Mouse (Mus musculus): ENCODE measurements around the gene Thoc7. TPM values are rescaled to one million over a fixed set of nuclear protein-coding genes. Genes with fewer than 3 reads are reported as not detected.

Thoc7 gene
- polyA plus RNA-seq, 1 experiment from 2014 or later, result 138 TPM

DNA sequence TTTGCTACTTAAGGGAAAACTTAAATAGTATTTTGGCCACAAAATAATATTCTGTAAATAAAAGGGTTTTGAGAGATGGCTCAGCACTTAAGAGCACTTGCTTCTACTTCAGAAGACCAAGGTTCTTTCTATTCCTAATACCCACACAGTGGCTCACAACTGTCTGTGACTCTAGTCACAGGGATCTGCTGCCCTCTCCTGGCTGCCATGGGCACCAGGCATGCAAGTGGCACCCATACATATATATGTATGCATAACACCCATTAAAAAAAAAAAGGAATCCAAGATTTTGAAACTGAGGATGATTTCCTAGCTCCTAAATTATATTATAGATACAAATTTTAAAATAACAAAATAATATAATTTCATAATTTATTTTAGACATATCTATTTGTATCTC is 11.3 kb downstream of the Thoc7 start:
- Histone ChIP-seq H3K27me3 (ENCODE audit: control insufficient read depth, insufficient read depth, low read length) (no peaks in the 10 kb centered on the region), H3K9ac (ENCODE audit: low read length) (no peak overlapping the region), H3K4me3 (replicated peaks; ENCODE audit: low read length) (no peak overlapping the region), H3K36me3 (ENCODE audit: control insufficient read depth, insufficient read depth, low read length) (peaks cover 24% of the 10 kb centered on the region), H3K4me1 (ENCODE audit: control insufficient read depth, insufficient read depth, low read length) (no peaks in the 10 kb centered on the region), H3K4me2 (ENCODE audit: low read depth, low read length) (no peak overlapping the region), H3K27ac (ENCODE audit: low read length) (no peak overlapping the region), H3K9me3 (replicated peaks; ENCODE audit: control insufficient read depth, low read length) (no peaks in the 10 kb centered on the region)
- ATAC-seq (ENCODE audit: insufficient read depth, low FRiP score), result no peak

DNA sequence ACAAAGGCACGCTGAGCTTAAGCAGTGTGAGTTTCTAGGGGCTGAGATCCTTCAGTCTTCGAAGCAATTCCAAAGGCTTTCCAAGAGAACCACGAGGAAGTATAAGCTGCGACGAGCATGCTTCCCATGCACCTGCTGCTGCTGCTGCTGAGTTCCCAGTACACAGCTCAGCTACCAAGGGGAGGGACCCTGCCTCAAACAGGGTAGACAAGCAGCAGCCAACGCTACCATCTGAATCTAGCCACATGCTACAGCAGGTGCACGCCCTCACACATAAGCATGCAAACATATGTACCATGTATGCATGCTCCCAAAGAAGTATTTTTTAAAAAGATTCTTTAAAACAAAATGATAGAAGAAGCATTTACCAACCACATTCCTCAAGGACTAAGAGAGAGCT is 13.3 kb downstream of the Thoc7 start:
- no peaks in the 10 kb centered on the region for H3K9me3 ChIP-seq (replicated peaks; ENCODE audit: control insufficient read depth, low read length)
- no peak overlapping the region for H3K9ac ChIP-seq (ENCODE audit: low read length)
- ATAC-seq (ENCODE audit: insufficient read depth, low FRiP score), result no peak
- no peak overlapping the region for H3K4me2 ChIP-seq (ENCODE audit: low read depth, low read length)
- no peak overlapping the region for H3K4me3 ChIP-seq (replicated peaks; ENCODE audit: low read length)
- H3K4me1 ChIP-seq (ENCODE audit: control insufficient read depth, insufficient read depth, low read length), result no peaks in the 10 kb centered on the region
- peaks cover 24% of the 10 kb centered on the region for H3K36me3 ChIP-seq (ENCODE audit: control insufficient read depth, insufficient read depth, low read length)
- 91% methylated on average over 7 of the region's 7 CpGs for WGBS
- H3K27me3 ChIP-seq (ENCODE audit: control insufficient read depth, insufficient read depth, low read length), result no peaks in the 10 kb centered on the region
- no peak overlapping the region for H3K27ac ChIP-seq (ENCODE audit: low read length)

- Histone ChIP-seq H3K4me2 (ENCODE audit: low read depth, low read length) (no peak overlapping the region), H3K27ac (ENCODE audit: low read length) (no peak overlapping the region), H3K4me1 (ENCODE audit: control insufficient read depth, insufficient read depth, low read length) (no peaks in the 10 kb centered on the region), H3K27me3 (ENCODE audit: control insufficient read depth, insufficient read depth, low read length) (no peaks in the 10 kb centered on the region), H3K36me3 (ENCODE audit: control insufficient read depth, insufficient read depth, low read length) (peaks cover 17% of the 10 kb centered on the region), H3K9ac (ENCODE audit: low read length) (no peak overlapping the region), H3K4me3 (replicated peaks; ENCODE audit: low read length) (no peak overlapping the region), H3K9me3 (replicated peaks; ENCODE audit: control insufficient read depth, low read length) (no peaks in the 10 kb centered on the region)
- WGBS, result 89% methylated on average over 4 of the region's 4 CpGs
- no peak for ATAC-seq (ENCODE audit: insufficient read depth, low FRiP score)
Observed at GRCm38 (mm10) chr14:13944686-13945085, 17.0 kb downstream of the Thoc7 start.

- ATAC-seq (ENCODE audit: insufficient read depth, low FRiP score), result no peak
- Histone ChIP-seq H3K36me3 (ENCODE audit: control insufficient read depth, insufficient read depth, low read length) (no peaks in the 10 kb centered on the region), H3K27ac (ENCODE audit: low read length) (no peak overlapping the region), H3K4me3 (replicated peaks; ENCODE audit: low read length) (peak overlapping the region; percentile 43), H3K4me2 (ENCODE audit: low read depth, low read length) (peak overlapping the region; percentile 73), H3K9me3 (replicated peaks; ENCODE audit: control insufficient read depth, low read length) (no peaks in the 10 kb centered on the region), H3K27me3 (ENCODE audit: control insufficient read depth, insufficient read depth, low read length) (no peaks in the 10 kb centered on the region), H3K4me1 (ENCODE audit: control insufficient read depth, insufficient read depth, low read length) (peaks cover 6% of the 10 kb centered on the region), H3K9ac (ENCODE audit: low read length) (peak overlapping the region; percentile 66; the same call in 1 of the 2 replicates)
- WGBS, result 37% methylated on average over 5 of the region's 5 CpGs
Observed at GRCm38 (mm10) chr14:13934052-13934371, 27.6 kb downstream of the Thoc7 start.

- peak overlapping the region; percentile 73 for H3K4me2 ChIP-seq (ENCODE audit: low read depth, low read length)
- no peaks in the 10 kb centered on the region for H3K27me3 ChIP-seq (ENCODE audit: control insufficient read depth, insufficient read depth, low read length)
- no peak overlapping the region for H3K27ac ChIP-seq (ENCODE audit: low read length)
- 27% methylated on average over 31 of the region's 31 CpGs for WGBS
- no peaks in the 10 kb centered on the region for H3K9me3 ChIP-seq (replicated peaks; ENCODE audit: control insufficient read depth, low read length)
- H3K9ac ChIP-seq (ENCODE audit: low read length), result peak overlapping the region; percentile 66
- peaks cover 6% of the 10 kb centered on the region for H3K4me1 ChIP-seq (ENCODE audit: control insufficient read depth, insufficient read depth, low read length)
- H3K4me3 ChIP-seq (replicated peaks; ENCODE audit: low read length), result peak overlapping the region; percentile 43
- H3K36me3 ChIP-seq (ENCODE audit: control insufficient read depth, insufficient read depth, low read length), result no peaks in the 10 kb centered on the region
- peak; percentile 71 for ATAC-seq (ENCODE audit: insufficient read depth, low FRiP score)
Observed at GRCm38 (mm10) chr14:13933290-13934051, 28.2 kb downstream of the Thoc7 start.

- Histone ChIP-seq H3K4me2 (ENCODE audit: low read depth, low read length) (no peak overlapping the region), H3K9ac (ENCODE audit: low read length) (no peak overlapping the region), H3K36me3 (ENCODE audit: control insufficient read depth, insufficient read depth, low read length) (no peaks in the 10 kb centered on the region), H3K9me3 (replicated peaks; ENCODE audit: control insufficient read depth, low read length) (no peaks in the 10 kb centered on the region), H3K27me3 (ENCODE audit: control insufficient read depth, insufficient read depth, low read length) (no peaks in the 10 kb centered on the region), H3K27ac (ENCODE audit: low read length) (no peak overlapping the region), H3K4me3 (replicated peaks; ENCODE audit: low read length) (no peak overlapping the region), H3K4me1 (ENCODE audit: control insufficient read depth, insufficient read depth, low read length) (no peaks in the 10 kb centered on the region)
- WGBS, result 28% methylated on average over 3 of the region's 3 CpGs
- no peak for ATAC-seq (ENCODE audit: insufficient read depth, low FRiP score)
Observed at GRCm38 (mm10) chr14:13917630-13918029, 44.0 kb downstream of the Thoc7 start.

GRCm38 (mm10) chr14:13917208-13917607 is 44.4 kb downstream of the Thoc7 start:
- Histone ChIP-seq H3K4me2 (ENCODE audit: low read depth, low read length) (no peak overlapping the region), H3K9ac (ENCODE audit: low read length) (no peak overlapping the region), H3K27ac (ENCODE audit: low read length) (no peak overlapping the region), H3K4me3 (replicated peaks; ENCODE audit: low read length) (no peak overlapping the region), H3K4me1 (ENCODE audit: control insufficient read depth, insufficient read depth, low read length) (no peaks in the 10 kb centered on the region), H3K27me3 (ENCODE audit: control insufficient read depth, insufficient read depth, low read length) (no peaks in the 10 kb centered on the region), H3K9me3 (replicated peaks; ENCODE audit: control insufficient read depth, low read length) (no peaks in the 10 kb centered on the region), H3K36me3 (ENCODE audit: control insufficient read depth, insufficient read depth, low read length) (no peaks in the 10 kb centered on the region)
- no peak for ATAC-seq (ENCODE audit: insufficient read depth, low FRiP score)
- WGBS, result 85% methylated on average over 10 of the region's 10 CpGs

DNA sequence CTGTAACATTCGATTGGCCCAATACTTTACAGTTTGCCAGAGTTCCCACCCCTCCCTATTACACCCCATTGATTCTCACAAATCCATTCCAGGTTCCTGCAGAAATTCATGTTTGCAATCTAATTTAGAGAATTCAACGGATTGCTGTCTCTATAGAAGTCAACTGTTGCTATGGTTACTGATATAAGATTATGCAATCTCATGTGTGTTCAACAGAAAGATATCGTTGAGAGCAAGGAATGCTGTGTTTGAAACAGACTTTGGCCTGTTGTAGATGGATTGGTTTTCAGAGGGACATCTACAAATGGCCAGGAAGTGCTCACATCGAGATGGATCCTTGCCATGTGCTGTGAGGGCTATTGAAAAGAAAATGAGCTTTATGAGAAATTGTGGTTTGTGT is 46.4 kb downstream of the Thoc7 start:
- no peaks in the 10 kb centered on the region for H3K36me3 ChIP-seq (ENCODE audit: control insufficient read depth, insufficient read depth, low read length)
- no peak overlapping the region for H3K4me3 ChIP-seq (replicated peaks; ENCODE audit: low read length)
- H3K27ac ChIP-seq (ENCODE audit: low read length), result no peak overlapping the region
- no peaks in the 10 kb centered on the region for H3K4me1 ChIP-seq (ENCODE audit: control insufficient read depth, insufficient read depth, low read length)
- no peaks in the 10 kb centered on the region for H3K9me3 ChIP-seq (replicated peaks; ENCODE audit: control insufficient read depth, low read length)
- H3K27me3 ChIP-seq (ENCODE audit: control insufficient read depth, insufficient read depth, low read length), result no peaks in the 10 kb centered on the region
- no peak overlapping the region for H3K4me2 ChIP-seq (ENCODE audit: low read depth, low read length)
- 50% methylated on average over 4 of the region's 4 CpGs for WGBS
- ATAC-seq (ENCODE audit: insufficient read depth, low FRiP score), result no peak
- H3K9ac ChIP-seq (ENCODE audit: low read length), result no peak overlapping the region

DNA sequence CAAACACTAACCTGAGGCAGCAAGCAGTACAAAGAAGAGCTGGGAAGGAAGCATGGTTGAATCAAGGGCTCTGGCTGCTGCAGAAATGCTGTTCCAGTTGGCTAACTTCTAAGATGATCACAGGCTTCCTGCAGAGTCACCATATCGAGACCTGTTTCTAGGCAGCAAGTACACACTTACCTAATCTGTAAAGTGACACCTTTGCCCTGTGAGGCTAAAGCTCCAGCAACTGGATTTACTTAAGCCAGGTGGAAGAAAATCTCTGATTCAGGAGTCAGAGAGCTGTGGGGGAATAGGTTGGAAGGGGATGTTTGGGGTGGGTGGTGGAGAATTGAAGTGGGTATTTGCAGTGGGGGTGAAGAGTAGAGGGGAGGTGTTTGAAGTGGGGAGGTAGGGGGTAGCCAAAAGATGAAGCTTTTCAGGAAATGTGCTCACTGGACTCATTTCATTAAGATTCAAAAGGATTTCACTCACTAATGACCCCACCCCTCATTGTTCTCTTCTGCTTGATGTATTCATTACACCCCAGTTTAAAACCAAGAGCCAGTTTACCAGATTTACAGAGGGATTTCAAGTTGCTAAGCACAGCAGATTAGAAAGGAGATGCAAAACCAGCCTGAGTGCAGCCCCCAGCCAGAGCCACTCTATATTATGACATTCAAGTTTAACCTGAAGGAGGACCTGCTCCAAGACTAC is 47.1 kb downstream of the Thoc7 start, which contains the start of gene Gm281:
Gm281 (minus strand) TSS at position 92 of the 696 bp plus-strand sequence.
- H3K27me3 ChIP-seq (ENCODE audit: control insufficient read depth, insufficient read depth, low read length), result no peaks in the 10 kb centered on the region
- WGBS, result 31% methylated on average over 1 of the region's 1 CpGs
- H3K9me3 ChIP-seq (replicated peaks; ENCODE audit: control insufficient read depth, low read length), result no peaks in the 10 kb centered on the region
- no peaks in the 10 kb centered on the region for H3K36me3 ChIP-seq (ENCODE audit: control insufficient read depth, insufficient read depth, low read length)
- H3K4me2 ChIP-seq (ENCODE audit: low read depth, low read length), result no peak within 1 kb of the TSS
- no peaks in the 10 kb centered on the region for H3K4me1 ChIP-seq (ENCODE audit: control insufficient read depth, insufficient read depth, low read length)
- H3K4me3 ChIP-seq (replicated peaks; ENCODE audit: low read length), result no peak within 1 kb of the TSS
- no peak within 1 kb of the TSS for H3K27ac ChIP-seq (ENCODE audit: low read length)
- no peak for ATAC-seq (ENCODE audit: insufficient read depth, low FRiP score)
- H3K9ac ChIP-seq (ENCODE audit: low read length), result no peak within 1 kb of the TSS

Data from stomach, embryonic 16.5 days (tissue).